Mouse (Mus musculus): ENCODE data around the gene Wwc2.
"Not testable (repeated sequence)": the region's sequence is repeated elsewhere in the genome, so short reads cannot be mapped to it uniquely, and the experiment has no call there.

Gene Wwc2

DNA sequence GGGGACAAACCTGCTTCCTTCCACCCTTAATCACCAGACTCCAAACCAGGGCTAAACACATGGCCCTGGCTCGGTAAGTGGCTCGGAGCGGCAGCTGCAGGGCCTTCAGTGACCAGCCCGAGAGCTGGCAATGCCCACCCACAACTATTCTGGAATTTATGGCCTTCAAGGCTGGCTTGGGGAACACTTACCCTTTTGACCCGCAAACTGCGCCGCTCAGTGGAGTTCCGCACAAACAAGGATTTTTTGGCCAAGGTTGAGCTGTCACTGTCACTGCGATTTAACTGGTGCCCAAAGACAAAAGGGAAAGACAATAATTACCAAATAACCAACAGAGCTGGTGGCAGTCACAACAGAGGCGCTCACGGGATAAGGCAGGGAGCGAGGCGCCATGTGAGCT lies 144.8 kb downstream of the Wwc2 start:
- no peak for DNase-seq

GRCm38 (mm10) chr8:47843651-47844050 lies 147.1 kb downstream of the Wwc2 start:
- no peak for DNase-seq

GRCm38 (mm10) chr8:47843063-47843462 lies 147.7 kb downstream of the Wwc2 start:
- no peak for DNase-seq

- no peak for DNase-seq
Measured at GRCm38 (mm10) chr8:47833944-47834343, 156.8 kb downstream of the Wwc2 start.

- no peak for DNase-seq
Measured at GRCm38 (mm10) chr8:47832616-47833015, 158.1 kb downstream of the Wwc2 start.

- no peak for DNase-seq
Measured at GRCm38 (mm10) chr8:47826911-47827310, 163.8 kb downstream of the Wwc2 start.

- no peak for DNase-seq
Measured at GRCm38 (mm10) chr8:47825596-47825995, 165.1 kb downstream of the Wwc2 start.

GRCm38 (mm10) chr8:47824182-47824581 lies 166.5 kb downstream of the Wwc2 start, which contains the start of gene Cldn22:
Cldn22 (plus strand) TSS chr8:47824482.
- no peak for DNase-seq

- no peak for DNase-seq
Measured at GRCm38 (mm10) chr8:47823777-47824176, 166.9 kb downstream of the Wwc2 start.

DNA sequence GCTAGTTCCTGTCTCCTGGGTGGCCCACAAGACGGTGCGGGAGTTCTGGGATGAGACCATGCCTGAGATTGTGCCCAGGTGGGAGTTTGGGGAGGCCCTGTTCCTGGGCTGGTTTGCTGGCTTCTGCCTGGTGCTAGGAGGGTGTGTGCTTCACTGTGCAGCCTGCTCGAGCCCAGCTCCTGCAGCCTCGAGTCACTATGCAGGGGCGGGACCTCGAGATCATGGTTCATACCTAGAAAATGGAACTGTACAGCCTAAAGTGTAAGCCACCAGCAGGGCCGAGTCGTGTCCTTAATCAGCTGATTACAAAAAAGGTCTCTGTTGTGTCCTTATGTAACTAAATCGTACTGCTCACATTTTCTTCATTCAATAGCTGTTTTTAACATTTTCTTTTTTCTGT lies 168.2 kb downstream of the Wwc2 start:
- not testable (repeated sequence) for DNase-seq

- DNase-seq, result no peak
Measured at GRCm38 (mm10) chr8:47821843-47822242, 168.9 kb downstream of the Wwc2 start, which contains the start of gene Cldn24. Cldn24 (plus strand) TSS chr8:47822143.

DNA sequence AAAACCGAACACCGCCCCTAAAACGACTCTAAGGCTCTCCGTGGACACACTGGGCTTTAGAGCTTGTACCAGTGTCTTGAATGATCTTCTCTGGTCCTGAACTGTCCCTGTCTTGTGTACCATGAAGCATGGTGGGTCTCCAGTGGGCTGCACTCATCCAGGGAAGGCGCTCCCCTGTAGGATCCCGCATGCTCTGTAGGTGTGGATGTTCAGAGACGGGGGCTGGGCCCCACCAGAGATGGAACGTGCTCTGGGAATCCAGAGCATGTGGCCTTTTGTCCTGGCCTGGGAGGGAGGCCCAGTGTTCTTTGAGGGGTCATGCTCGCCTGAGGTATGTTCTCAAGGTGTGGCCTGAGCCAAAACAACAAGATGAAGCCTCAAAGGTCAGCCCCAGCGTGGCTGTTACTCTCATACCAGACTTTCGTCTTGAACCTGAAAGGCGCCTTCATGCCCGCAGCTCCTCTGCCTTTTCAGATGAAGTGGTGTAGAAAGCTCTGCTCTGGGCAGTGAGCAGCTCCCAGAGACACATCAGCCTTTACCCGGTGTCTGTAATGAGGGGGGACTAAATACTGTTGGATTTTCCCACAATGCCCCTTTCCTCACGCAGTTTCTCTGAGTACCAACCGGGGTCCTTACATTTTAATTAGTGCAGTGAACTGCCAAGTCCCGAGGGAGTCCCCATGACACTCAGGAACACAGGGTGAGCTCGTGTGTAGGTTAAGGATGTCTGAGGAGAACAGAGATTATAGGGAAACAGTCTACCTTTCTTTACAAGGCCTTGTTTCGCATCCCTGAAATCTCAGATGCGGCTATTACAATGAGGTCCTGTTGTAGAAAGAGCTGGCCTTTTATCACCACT lies 169.6 kb downstream of the Wwc2 start:
- DNase-seq, result no peak

GRCm38 (mm10) chr8:47819034-47819433 lies 171.7 kb downstream of the Wwc2 start:
- no peak for DNase-seq

- DNase-seq, result no peak
Measured at GRCm38 (mm10) chr8:47811221-47811620, 179.5 kb downstream of the Wwc2 start.

GRCm38 (mm10) chr8:47810666-47811015 lies 180.1 kb downstream of the Wwc2 start:
- no peak for DNase-seq

GRCm38 (mm10) chr8:47809970-47810665 lies 180.6 kb downstream of the Wwc2 start:
- DNase-seq, result no peak

DNA sequence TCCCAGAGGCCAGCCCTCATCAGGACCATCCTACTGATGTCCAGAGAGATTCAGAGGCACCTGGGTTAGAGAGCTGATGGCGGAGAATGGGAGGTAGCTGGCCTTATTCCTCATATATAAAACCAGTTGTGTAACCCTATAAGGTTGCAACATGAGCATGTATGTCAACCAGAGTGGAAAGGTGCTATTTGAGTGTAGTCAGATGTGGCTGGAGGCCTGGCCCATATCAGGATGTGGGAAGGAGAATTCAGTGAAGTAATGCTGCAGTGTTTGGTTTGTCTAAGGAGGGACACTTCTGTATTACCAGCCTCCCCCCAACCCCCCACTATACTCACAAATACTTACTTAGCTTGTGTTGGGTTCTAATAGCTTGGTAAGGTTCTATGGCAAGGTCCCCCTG lies 186.5 kb downstream of the Wwc2 start:
- no peak for DNase-seq

DNA sequence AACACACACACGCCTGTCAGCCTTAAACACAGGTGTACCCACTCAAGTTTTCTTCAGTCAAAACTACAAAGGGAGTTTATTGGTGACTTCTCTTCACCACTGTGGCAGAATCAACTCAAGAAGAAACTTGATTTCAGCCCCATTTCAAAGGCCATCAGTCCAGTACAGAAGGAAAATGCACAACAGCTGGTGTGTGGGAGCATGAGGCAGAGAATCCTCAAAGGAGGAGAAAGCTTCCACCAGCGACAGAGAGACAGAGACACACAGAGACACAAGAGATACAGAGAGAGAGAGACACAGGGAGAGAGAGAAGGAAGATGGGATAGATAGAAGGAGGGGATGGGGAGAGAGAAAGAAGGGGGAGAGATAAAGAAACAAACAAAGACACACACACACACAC lies 188.4 kb downstream of the Wwc2 start:
- no peak for DNase-seq

GRCm38 (mm10) chr8:47799438-47799837 lies 191.3 kb downstream of the Wwc2 start:
- no peak for DNase-seq

- DNase-seq, result no peak
Measured at GRCm38 (mm10) chr8:47791986-47792385, 198.7 kb downstream of the Wwc2 start.

DNA sequence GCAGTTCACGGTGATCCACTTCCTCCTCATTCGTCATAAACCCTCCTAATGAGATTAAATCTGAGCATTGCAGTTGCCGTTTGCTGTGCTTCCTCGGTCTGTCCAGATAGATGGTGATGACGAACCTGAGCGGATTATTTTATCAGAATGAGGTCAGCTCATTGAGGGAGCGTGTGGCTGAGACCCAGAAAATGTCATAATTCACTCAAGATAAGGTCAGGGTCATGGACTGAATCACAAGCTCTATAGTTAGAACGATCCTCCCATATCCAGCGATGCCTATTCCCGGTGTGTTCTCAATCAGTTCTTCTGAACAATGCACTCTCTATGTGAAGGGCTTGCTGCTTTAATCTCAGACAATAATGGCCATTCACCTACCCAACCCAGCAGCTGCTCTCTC lies 203.0 kb downstream of the Wwc2 start:
- no peak for DNase-seq

GRCm38 (mm10) chr8:47786323-47786722 lies 204.4 kb downstream of the Wwc2 start:
- no peak for DNase-seq

GRCm38 (mm10) chr8:47784436-47784835 lies 206.3 kb downstream of the Wwc2 start:
- DNase-seq, result peak; percentile 17 to 31

DNA sequence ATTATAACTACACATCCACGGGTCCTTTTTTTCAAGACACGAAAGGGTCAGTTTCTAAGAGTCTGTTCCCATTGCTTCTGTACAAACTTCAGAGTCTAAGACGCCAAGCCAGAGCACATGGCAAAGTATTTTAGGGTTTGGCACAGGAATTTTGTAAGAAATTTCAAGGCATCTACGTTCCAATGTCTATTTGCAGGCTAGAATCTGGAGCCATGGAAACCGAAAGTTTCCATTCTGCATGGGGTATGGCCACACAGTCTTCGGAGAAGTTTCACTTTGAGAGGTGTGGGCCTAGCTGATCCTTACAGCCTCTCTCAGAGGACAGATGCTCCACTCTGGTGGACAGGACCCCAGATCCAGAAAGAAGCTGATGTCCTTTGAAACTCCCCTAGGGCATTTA lies 206.8 kb downstream of the Wwc2 start:
- DNase-seq, result no peak
